Mouse (Mus musculus) liver, embryonic 12.5 days (tissue): ENCODE results near the gene Zc3h14. TPM values are rescaled to one million over a fixed set of nuclear protein-coding genes. Genes with fewer than 3 reads are reported as not detected.
A peak's percentile ranks its signal among the peaks of the same experiment; 100 is the strongest.

ENCODE experiments used
- ATAC-seq: fragments of 200-750 bp; cut with Nextera tagmentation; 2 replicates; pipeline ENCODE4 v1.8.0; 2017; ENCODE audit warnings: moderate number of reproducible peaks, mild to moderate bottlenecking, moderate library complexity
- H3K27ac ChIP-seq: fragments of 300-500 bp; sonication (generic); 2 replicates; pipeline ENCODE4 v1.5.1; 2016; ENCODE audit warnings: mild to moderate bottlenecking
- H3K27me3 ChIP-seq: fragments of 300-500 bp; sonication (generic); replicated peaks from 2 replicates; pipeline ENCODE4 v1.6.1; 2016; ENCODE audit warnings: mild to moderate bottlenecking, moderate library complexity
- H3K36me3 ChIP-seq: fragments of 300-500 bp; sonication (generic); 2 replicates; pipeline ENCODE4 v1.6.1; 2016; ENCODE audit warnings: mild to moderate bottlenecking, moderate library complexity
- H3K4me1 ChIP-seq: fragments of 300-500 bp; sonication (generic); 2 replicates; pipeline ENCODE4 v1.6.1; 2016
- H3K4me2 ChIP-seq: fragments of 300-500 bp; sonication (generic); 2 replicates; pipeline ENCODE4 v1.6.1; 2016; ENCODE audit warnings: mild to moderate bottlenecking, moderate library complexity
- H3K4me3 ChIP-seq: fragments of 300-500 bp; sonication (generic); 2 replicates; pipeline ENCODE4 v1.5.1; 2016; ENCODE audit warnings: mild to moderate bottlenecking, moderate library complexity
- H3K9ac ChIP-seq: fragments of 300-500 bp; sonication (generic); 2 replicates; pipeline ENCODE4 v1.6.1; 2016; ENCODE audit warnings: mild to moderate bottlenecking, moderate library complexity
- H3K9me3 ChIP-seq: fragments of 300-500 bp; sonication (generic); replicated peaks from 2 replicates; pipeline ENCODE4 v1.6.1; 2016; ENCODE audit warnings: mild to moderate bottlenecking, moderate library complexity
- WGBS: fragments of 180-500 bp; shearing (Covaris S2); methylation state at CpG from one replicate; pipeline ENCODE4 v1.1.7; 2016; ENCODE audit not compliant: insufficient replicate concordance; 5-methylcytosine and 5-hydroxymethylcytosine counted together
- polyA plus RNA-seq: library from polyadenylated mRNA; unstranded; fragments of >200 nt; fragmentation: Nextera tagmentation; extraction: Ambion mirVana; gene quantifications from 2 replicates; pipeline ENCODE4 v1.2.1, GENCODE M21; 2016

Gene Zc3h14
- polyA plus RNA-seq, 1 experiment from 2014 or later, result 67.9 TPM

- Histone ChIP-seq H3K9me3 (no peaks in the 10 kb centered on the region), H3K4me3 (no peak overlapping the region), H3K4me2 (no peak overlapping the region), H3K27ac (no peak overlapping the region), H3K36me3 (peaks cover 3% of the 10 kb centered on the region; the same call in 1 of the 2 replicates), H3K4me1 (peaks cover 26% of the 10 kb centered on the region), H3K27me3 (peaks cover 15% of the 10 kb centered on the region), H3K9ac (no peak overlapping the region)
- 62% methylated on average over 4 of the region's 4 CpGs for WGBS
- no peak for ATAC-seq
These were observed 1.1 kb upstream of the Zc3h14 start for GRCm38 (mm10) chr12:98745626-98746025.

DNA sequence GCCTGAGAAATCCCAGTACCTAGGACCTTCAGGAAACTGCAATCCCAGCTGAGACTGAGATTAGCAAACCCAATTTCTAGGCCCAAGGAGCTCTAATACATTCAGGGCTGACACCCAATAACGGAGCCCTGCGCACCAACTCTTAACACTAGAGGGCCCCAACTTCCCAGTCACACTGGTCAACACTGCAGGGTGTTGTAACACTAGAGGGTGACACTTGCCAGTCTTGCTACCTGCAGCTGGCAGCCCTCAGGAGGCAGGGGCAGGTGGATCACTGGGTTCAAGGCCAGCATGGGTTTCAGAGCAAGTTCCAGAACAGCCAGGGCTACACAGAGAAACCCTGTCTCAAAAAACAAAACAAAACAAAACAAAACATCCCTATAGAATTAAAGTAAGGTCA, 633 bp upstream of the Zc3h14 start:
- Histone ChIP-seq H3K27ac (peak overlapping the region; percentile 91), H3K4me1 (peaks cover 27% of the 10 kb centered on the region), H3K9me3 (no peaks in the 10 kb centered on the region), H3K4me3 (peak overlapping the region; percentile 88; the same call in 1 of the 2 replicates), H3K27me3 (peaks cover 10% of the 10 kb centered on the region), H3K4me2 (peak overlapping the region; percentile 81), H3K9ac (no peak overlapping the region), H3K36me3 (peaks cover 7% of the 10 kb centered on the region; the same call in 1 of the 2 replicates)
- WGBS, result 13% methylated on average over 2 of the region's 2 CpGs
- ATAC-seq, result peak; percentile 67

DNA sequence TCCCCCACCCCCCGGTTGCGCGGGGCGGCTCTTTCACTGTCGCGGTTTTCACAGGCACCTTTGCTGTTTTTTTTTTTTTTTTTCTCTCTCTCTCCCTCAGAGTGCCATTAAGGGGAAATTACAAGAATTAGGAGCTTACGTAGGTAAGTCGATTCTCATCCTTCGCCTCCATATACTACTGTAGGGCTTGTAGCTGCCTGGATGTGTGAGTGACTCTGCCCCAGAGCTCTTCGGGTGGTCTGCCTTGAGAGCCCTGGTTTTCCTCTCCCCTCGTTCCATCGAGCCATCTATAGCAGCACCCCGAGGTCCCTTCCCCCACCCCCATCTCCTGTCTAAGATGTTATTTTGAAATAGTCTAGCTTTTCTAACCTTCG, 603 bp downstream of the Zc3h14 start:
- peak; percentile 38 for ATAC-seq
- WGBS, result 2% methylated on average over 14 of the region's 14 CpGs
- Histone ChIP-seq H3K27ac (peak overlapping the region; percentile 91), H3K4me1 (peaks cover 34% of the 10 kb centered on the region), H3K36me3 (peaks cover 7% of the 10 kb centered on the region; the same call in 1 of the 2 replicates), H3K4me3 (peak overlapping the region; percentile 88), H3K9me3 (no peaks in the 10 kb centered on the region), H3K9ac (peak overlapping the region; percentile 92), H3K27me3 (peaks cover 3% of the 10 kb centered on the region), H3K4me2 (peak overlapping the region; percentile 81)

DNA sequence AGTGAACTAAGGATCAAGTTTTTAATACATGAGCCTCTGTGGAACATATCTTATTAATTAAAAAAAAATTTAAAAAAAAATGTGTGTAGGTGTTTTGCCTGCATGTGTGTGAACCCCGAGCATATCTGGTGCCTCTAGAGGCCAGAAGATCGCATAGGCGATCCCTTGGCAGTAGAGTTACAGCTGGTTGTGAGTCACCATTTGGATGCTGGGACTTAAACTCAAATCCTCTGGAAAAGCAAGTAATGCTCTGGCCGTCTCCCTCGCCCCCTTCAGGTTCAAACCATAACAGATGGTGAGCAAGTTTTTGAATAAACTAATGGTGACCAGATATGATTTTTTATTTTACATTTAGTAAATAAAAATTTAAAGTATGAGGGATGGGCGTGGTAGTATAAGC, 10.9 kb downstream of the Zc3h14 start:
- H3K4me1 ChIP-seq, result no peaks in the 10 kb centered on the region
- no peak overlapping the region for H3K27ac ChIP-seq
- H3K9me3 ChIP-seq, result no peaks in the 10 kb centered on the region
- H3K9ac ChIP-seq, result no peak overlapping the region
- peaks cover 94% of the 10 kb centered on the region for H3K36me3 ChIP-seq
- H3K4me3 ChIP-seq, result no peak overlapping the region
- no peaks in the 10 kb centered on the region for H3K27me3 ChIP-seq
- H3K4me2 ChIP-seq, result no peak overlapping the region
- no peak for ATAC-seq
- 81% methylated on average over 6 of the region's 6 CpGs for WGBS

DNA sequence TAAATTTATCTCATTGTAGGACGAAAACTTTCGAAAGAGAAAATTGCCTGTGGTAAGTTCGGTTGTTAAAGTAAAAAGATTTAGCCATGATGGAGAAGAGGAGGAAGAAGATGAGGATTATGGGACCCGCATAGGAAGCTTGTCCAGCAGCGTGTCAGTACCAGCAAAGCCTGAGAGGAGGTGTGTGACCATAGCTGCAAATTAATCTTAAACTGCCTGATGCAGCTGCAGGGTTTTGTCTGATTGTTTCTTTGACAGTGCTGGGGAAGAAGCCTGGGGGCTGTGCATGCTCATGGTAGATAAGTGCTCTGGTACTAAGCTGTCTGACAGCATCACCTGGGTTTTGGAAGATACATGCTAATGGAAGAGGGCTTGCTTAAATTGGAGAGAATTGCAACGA, 12.9 kb downstream of the Zc3h14 start:
- Histone ChIP-seq H3K4me3 (no peak overlapping the region), H3K9ac (no peak overlapping the region), H3K36me3 (peaks cover 93% of the 10 kb centered on the region), H3K27me3 (no peaks in the 10 kb centered on the region), H3K4me1 (no peaks in the 10 kb centered on the region), H3K9me3 (no peaks in the 10 kb centered on the region), H3K4me2 (no peak overlapping the region), H3K27ac (no peak overlapping the region)
- ATAC-seq, result peak; percentile 46; the same call in 1 of the 2 replicates
- WGBS, result 77% methylated on average over 6 of the region's 6 CpGs

DNA sequence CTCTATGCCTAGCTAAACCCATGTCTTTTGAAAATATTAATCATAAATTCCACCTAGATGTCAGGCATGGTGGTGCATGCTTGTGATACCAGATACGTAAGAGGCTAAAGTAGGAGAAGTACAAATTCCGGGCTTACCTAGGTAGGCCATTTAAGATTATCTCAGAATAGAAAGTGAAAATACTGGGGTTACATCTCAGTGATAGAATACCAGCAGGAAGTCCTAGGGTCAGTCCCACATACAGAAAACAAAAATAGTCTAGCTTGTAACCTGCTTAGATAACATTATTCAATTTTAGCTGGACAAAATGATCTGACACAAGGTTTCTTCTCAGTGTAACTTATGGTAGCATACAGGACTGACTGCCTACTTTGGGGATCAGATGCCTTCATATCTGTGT, 19.5 kb downstream of the Zc3h14 start:
- Histone ChIP-seq H3K9ac (no peak overlapping the region), H3K9me3 (no peaks in the 10 kb centered on the region), H3K4me2 (no peak overlapping the region), H3K27me3 (no peaks in the 10 kb centered on the region), H3K4me1 (no peaks in the 10 kb centered on the region), H3K36me3 (peaks cover 91% of the 10 kb centered on the region), H3K27ac (no peak overlapping the region), H3K4me3 (no peak overlapping the region)
- 88% methylated on average over 2 of the region's 2 CpGs for WGBS
- no peak for ATAC-seq

DNA sequence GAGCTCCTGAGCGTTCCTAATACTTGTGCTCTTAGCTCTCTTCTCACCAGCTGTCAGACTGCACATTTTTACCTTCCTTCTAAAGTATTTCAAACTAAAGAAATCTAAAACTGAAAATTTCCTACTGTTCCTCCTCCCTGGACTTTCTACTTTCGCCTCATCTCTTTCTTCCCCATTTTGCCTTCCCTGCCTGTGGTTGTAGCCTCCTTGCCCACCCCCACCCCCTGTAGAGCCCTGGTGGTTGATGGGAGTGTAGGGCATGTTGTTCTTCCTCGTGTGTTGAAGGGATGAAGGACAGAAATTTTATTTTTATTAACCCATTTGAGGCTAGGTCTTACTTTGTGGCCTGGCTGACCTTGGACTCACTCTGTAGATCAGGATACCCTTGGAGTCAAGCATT, 30.7 kb downstream of the Zc3h14 start:
- Histone ChIP-seq H3K4me3 (no peak overlapping the region), H3K36me3 (peaks cover 88% of the 10 kb centered on the region), H3K4me1 (no peaks in the 10 kb centered on the region), H3K27ac (no peak overlapping the region), H3K27me3 (no peaks in the 10 kb centered on the region), H3K4me2 (no peak overlapping the region), H3K9ac (no peak overlapping the region), H3K9me3 (no peaks in the 10 kb centered on the region)
- ATAC-seq, result no peak
- WGBS, result 58% methylated on average over 3 of the region's 3 CpGs

DNA sequence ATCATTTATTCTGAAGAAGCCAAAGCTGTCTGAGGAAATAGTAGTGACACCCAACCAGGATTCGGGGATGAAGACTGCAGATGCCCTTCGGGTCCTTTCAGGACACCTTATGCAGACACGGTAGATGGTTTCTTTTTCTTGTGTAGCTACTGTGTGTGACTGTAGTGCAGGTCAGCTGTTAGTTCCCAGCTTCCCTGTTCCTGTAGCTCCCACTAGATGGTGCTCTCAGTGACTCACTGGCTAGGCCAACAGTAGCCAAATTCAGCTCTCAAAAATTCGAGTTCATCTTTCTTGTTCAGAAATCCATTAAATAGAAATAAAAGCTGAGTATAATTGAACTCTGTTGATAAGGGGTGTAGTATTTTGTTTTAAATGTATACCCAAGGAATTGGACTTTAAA, 32.4 kb downstream of the Zc3h14 start:
- H3K9ac ChIP-seq, result no peak overlapping the region
- H3K4me1 ChIP-seq, result no peaks in the 10 kb centered on the region
- peaks cover 90% of the 10 kb centered on the region for H3K36me3 ChIP-seq
- H3K9me3 ChIP-seq, result no peaks in the 10 kb centered on the region
- H3K27me3 ChIP-seq, result no peaks in the 10 kb centered on the region
- no peak overlapping the region for H3K27ac ChIP-seq
- WGBS, result 78% methylated on average over 4 of the region's 4 CpGs
- no peak overlapping the region for H3K4me3 ChIP-seq
- no peak for ATAC-seq
- H3K4me2 ChIP-seq, result no peak overlapping the region

DNA sequence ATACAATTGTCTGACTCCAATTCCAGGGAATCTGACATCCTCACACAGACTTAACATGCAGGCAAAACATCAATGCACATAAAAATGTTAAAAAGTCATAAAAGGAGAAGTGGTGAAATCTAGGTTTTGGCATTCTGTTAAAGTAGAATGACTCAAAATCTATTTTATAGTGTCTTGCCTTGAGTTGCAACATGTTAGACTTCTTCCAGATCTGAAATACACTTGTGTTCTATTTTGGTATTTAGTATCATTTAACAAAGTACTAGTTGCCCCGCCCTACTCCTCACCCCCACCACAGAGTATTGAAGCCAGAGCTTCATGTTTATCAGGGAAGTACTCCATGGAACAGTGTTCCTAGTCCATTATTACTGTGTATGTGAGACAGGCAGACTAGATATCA, 37.5 kb downstream of the Zc3h14 start:
- 87% methylated on average over 1 of the region's 1 CpGs for WGBS
- no peak for ATAC-seq
- Histone ChIP-seq H3K27me3 (no peaks in the 10 kb centered on the region), H3K9ac (no peak overlapping the region), H3K4me1 (no peaks in the 10 kb centered on the region), H3K9me3 (no peaks in the 10 kb centered on the region), H3K4me3 (no peak overlapping the region), H3K27ac (no peak overlapping the region), H3K36me3 (peaks cover 84% of the 10 kb centered on the region), H3K4me2 (no peak overlapping the region)

GRCm38 (mm10) chr12:98795731-98796318, 49.1 kb downstream of the Zc3h14 start:
- no peak overlapping the region for H3K4me2 ChIP-seq
- no peak overlapping the region for H3K27ac ChIP-seq
- peaks cover 54% of the 10 kb centered on the region for H3K36me3 ChIP-seq
- H3K27me3 ChIP-seq, result no peaks in the 10 kb centered on the region
- ATAC-seq, result no peak
- H3K9ac ChIP-seq, result no peak overlapping the region
- no peaks in the 10 kb centered on the region for H3K9me3 ChIP-seq
- WGBS, result 80% methylated on average over 3 of the region's 3 CpGs
- no peak overlapping the region for H3K4me3 ChIP-seq
- no peaks in the 10 kb centered on the region for H3K4me1 ChIP-seq

GRCm38 (mm10) chr12:98800334-98800733, 53.6 kb downstream of the Zc3h14 start:
- peaks cover 23% of the 10 kb centered on the region for H3K36me3 ChIP-seq
- no peaks in the 10 kb centered on the region for H3K27me3 ChIP-seq
- ATAC-seq, result no peak

DNA sequence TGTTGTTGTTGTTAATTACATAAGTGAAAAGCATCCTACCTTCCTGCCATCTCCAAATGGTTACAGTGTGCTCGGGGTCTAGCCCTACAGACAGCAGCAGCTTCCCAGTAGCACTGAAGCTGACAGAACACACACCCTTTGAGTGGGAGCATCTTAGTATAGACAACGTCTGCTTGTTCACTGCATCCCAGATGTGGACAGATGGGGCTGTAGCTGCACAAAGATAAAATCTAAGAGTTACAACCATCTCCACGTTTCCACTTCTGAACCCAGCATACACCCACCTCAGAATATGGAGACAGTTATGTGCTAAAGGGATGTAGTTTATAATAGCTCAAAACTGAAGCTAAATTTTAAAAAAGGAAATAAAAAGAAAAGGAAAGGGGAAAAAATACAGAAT, 55.5 kb downstream of the Zc3h14 start:
- Histone ChIP-seq H3K27me3 (no peaks in the 10 kb centered on the region), H3K4me3 (no peak overlapping the region), H3K36me3 (peaks cover 11% of the 10 kb centered on the region; the same call in 1 of the 2 replicates), H3K4me1 (no peaks in the 10 kb centered on the region), H3K27ac (no peak overlapping the region), H3K9ac (no peak overlapping the region), H3K4me2 (no peak overlapping the region), H3K9me3 (no peaks in the 10 kb centered on the region)
- 64% methylated on average over 3 of the region's 3 CpGs for WGBS
- no peak for ATAC-seq

More at GRCm38 (mm10) chr12:98800334-98800733, 53.6 kb downstream of the Zc3h14 start:
- no peak overlapping the region for H3K9ac ChIP-seq
- H3K9me3 ChIP-seq, result no peaks in the 10 kb centered on the region
- 48% methylated on average over 5 of the region's 5 CpGs for WGBS
- H3K4me3 ChIP-seq, result no peak overlapping the region
- H3K4me1 ChIP-seq, result no peaks in the 10 kb centered on the region
- H3K4me2 ChIP-seq, result no peak overlapping the region
- no peak overlapping the region for H3K27ac ChIP-seq
